Mouse (Mus musculus): ENCODE results near the gene Mepce. TPM values are rescaled to one million over a fixed set of nuclear protein-coding genes. Genes with fewer than 3 reads are reported as not detected.

Mepce gene
- polyA plus RNA-seq, 1 experiment: 42.9 TPM

DNA sequence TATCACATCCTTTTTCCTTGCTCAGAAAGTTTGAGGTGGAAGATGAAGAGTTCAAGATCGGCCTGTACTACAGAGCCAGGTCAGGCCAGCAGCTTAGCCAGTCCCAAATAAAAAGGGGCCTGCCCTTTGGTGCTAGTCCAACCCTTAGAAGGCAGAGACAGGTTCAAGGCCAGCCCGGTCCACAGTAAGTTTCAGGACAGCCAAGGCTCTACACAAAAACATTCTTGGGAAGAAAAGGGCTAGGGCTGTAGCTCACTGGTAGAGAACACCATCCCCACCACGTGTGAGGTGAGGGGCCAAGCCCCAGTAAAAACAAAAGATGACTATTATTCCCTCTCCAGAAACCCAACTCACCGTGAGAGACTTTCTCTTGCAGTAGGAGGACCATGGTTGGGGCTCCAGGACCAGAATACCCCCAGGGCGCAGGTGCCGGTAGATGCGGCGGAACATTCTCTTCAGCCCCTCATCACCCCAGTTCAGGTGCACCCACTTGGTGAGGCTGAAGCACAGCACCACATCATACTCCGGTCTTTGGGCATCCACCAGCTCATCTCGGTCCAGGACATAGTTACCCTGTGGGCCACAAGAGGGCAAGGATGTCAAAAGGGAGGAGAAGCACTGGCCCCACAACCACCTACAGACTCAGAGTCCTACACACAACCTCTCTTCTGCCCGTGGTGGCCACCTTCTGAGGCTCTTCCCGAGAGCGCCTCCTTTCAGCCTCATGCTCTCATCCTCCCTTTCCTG lies 4.5 kb downstream of the Mepce start:
- no peak for DNase-seq
- no peaks in the 10 kb centered on the region for H3K27me3 ChIP-seq (replicated peaks; ENCODE audit: control insufficient read depth, insufficient read depth, low read length)
- H3K36me3 ChIP-seq (ENCODE audit: control insufficient read depth, insufficient read depth, low read length): no peaks in the 10 kb centered on the region; the same call in 1 of the 2 replicates
- peaks cover 23% of the 10 kb centered on the region for H3K4me1 ChIP-seq (ENCODE audit: control insufficient read depth, insufficient read depth, low read length)
- H3K27ac ChIP-seq (ENCODE audit: insufficient read depth, low read depth, low read length): no peak overlapping the region
- WGBS: 64% methylated on average over 13 of the region's 13 CpGs
- TF ChIP-seq CTCF (conservative IDR thresholded peaks at IDR 0.05; ENCODE audit: insufficient read depth, insufficient read length, low read depth, low read length) (no peak), POLR2A (IDR thresholded peaks at IDR 0.05; ENCODE audit: low read depth, low read length) (no peak)
- H3K4me3 ChIP-seq (ENCODE audit: insufficient read depth, low read depth, low read length): no peak overlapping the region

- Histone ChIP-seq H3K36me3 (ENCODE audit: control insufficient read depth, insufficient read depth, low read length) (no peaks in the 10 kb centered on the region; the same call in 1 of the 2 replicates), H3K4me1 (ENCODE audit: control insufficient read depth, insufficient read depth, low read length) (peaks cover 23% of the 10 kb centered on the region), H3K4me3 (ENCODE audit: insufficient read depth, low read depth, low read length) (no peak overlapping the region), H3K27me3 (replicated peaks; ENCODE audit: control insufficient read depth, insufficient read depth, low read length) (no peaks in the 10 kb centered on the region), H3K27ac (ENCODE audit: insufficient read depth, low read depth, low read length) (no peak overlapping the region)
- WGBS: 82% methylated on average over 7 of the region's 7 CpGs
- TF ChIP-seq CTCF (conservative IDR thresholded peaks at IDR 0.05; ENCODE audit: insufficient read depth, insufficient read length, low read depth, low read length): no peak
- TF ChIP-seq POLR2A (IDR thresholded peaks at IDR 0.05; ENCODE audit: low read depth, low read length): no peak
- DNase-seq: no peak
These were observed 5.8 kb downstream of the Mepce start for GRCm38 (mm10) chr5:137781661-137782060.

GRCm38 (mm10) chr5:137779053-137779933 lies 8.2 kb downstream of the Mepce start:
- peak overlapping the region; percentile 69 for H3K27ac ChIP-seq (ENCODE audit: insufficient read depth, low read depth, low read length)
- under 1% methylated on average over 79 of the region's 83 CpGs for WGBS
- no peak for DNase-seq
- H3K36me3 ChIP-seq (ENCODE audit: control insufficient read depth, insufficient read depth, low read length): no peaks in the 10 kb centered on the region; the same call in 1 of the 2 replicates
- H3K4me1 ChIP-seq (ENCODE audit: control insufficient read depth, insufficient read depth, low read length): peaks cover 12% of the 10 kb centered on the region
- peak overlapping the region; percentile 95 for H3K4me3 ChIP-seq (ENCODE audit: insufficient read depth, low read depth, low read length)
- TF ChIP-seq CTCF (conservative IDR thresholded peaks at IDR 0.05; ENCODE audit: insufficient read depth, insufficient read length, low read depth, low read length) (no peak), POLR2A (IDR thresholded peaks at IDR 0.05; ENCODE audit: low read depth, low read length) (no peak)
- H3K27me3 ChIP-seq (replicated peaks; ENCODE audit: control insufficient read depth, insufficient read depth, low read length): no peaks in the 10 kb centered on the region

- H3K27ac ChIP-seq (ENCODE audit: insufficient read depth, low read depth, low read length): peak within 1 kb of the TSS; percentile 69
- WGBS: under 1% methylated on average over 28 of the region's 31 CpGs
- peak; percentile 98 for DNase-seq
- H3K4me3 ChIP-seq (ENCODE audit: insufficient read depth, low read depth, low read length): peak within 1 kb of the TSS; percentile 95
- peaks cover 7% of the 10 kb centered on the region; the same call in 1 of the 2 replicates for H3K4me1 ChIP-seq (ENCODE audit: control insufficient read depth, insufficient read depth, low read length)
- H3K27me3 ChIP-seq (replicated peaks; ENCODE audit: control insufficient read depth, insufficient read depth, low read length): no peaks in the 10 kb centered on the region
- H3K36me3 ChIP-seq (ENCODE audit: control insufficient read depth, insufficient read depth, low read length): no peaks in the 10 kb centered on the region; the same call in 1 of the 2 replicates
- TF ChIP-seq POLR2A (IDR thresholded peaks at IDR 0.05; ENCODE audit: low read depth, low read length): no peak
- TF ChIP-seq CTCF (conservative IDR thresholded peaks at IDR 0.05; ENCODE audit: insufficient read depth, insufficient read length, low read depth, low read length): no peak
These were observed 8.8 kb downstream of the Mepce start, which contains the start of gene Ppp1r35 for GRCm38 (mm10) chr5:137778635-137779034. Gene Ppp1r35 (plus strand): TSS chr5:137778849.

GRCm38 (mm10) chr5:137777267-137777845 lies 10.1 kb downstream of the Mepce start:
- Histone ChIP-seq H3K27me3 (replicated peaks; ENCODE audit: control insufficient read depth, insufficient read depth, low read length) (no peaks in the 10 kb centered on the region), H3K4me1 (ENCODE audit: control insufficient read depth, insufficient read depth, low read length) (peaks cover 7% of the 10 kb centered on the region; the same call in 1 of the 2 replicates), H3K36me3 (ENCODE audit: control insufficient read depth, insufficient read depth, low read length) (no peaks in the 10 kb centered on the region), H3K4me3 (ENCODE audit: insufficient read depth, low read depth, low read length) (no peak overlapping the region), H3K27ac (ENCODE audit: insufficient read depth, low read depth, low read length) (no peak overlapping the region)
- TF ChIP-seq CTCF (conservative IDR thresholded peaks at IDR 0.05; ENCODE audit: insufficient read depth, insufficient read length, low read depth, low read length) (no peak), POLR2A (IDR thresholded peaks at IDR 0.05; ENCODE audit: low read depth, low read length) (no peak)
- DNase-seq: no peak
- WGBS: 63% methylated on average over 7 of the region's 7 CpGs

DNA sequence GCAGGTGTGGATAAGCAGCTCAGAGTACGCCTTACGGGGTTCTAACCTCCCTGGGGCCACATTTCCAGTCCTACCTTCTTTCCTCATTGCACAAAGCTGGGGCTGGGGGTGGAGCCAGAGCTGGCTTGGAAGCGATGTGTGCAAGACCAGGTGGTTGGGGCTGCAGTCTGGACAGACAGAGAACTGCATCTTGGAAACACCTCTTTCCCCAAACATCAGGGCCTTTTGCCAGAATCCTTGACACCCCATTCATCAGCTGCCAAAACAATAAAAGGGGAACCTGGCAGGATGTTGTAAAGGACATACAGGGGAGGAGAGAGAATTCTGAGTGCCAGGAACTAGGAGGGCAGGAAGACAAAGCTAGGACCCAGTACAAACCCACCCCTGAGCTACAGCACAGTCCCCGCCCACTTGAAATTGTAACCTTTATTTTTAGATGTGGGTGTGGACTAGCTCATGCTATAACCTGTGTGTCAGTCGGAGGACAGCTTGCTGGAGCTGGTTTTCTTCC lies 11.0 kb downstream of the Mepce start:
- WGBS: 15% methylated on average over 5 of the region's 5 CpGs
- Histone ChIP-seq H3K27me3 (replicated peaks; ENCODE audit: control insufficient read depth, insufficient read depth, low read length) (no peaks in the 10 kb centered on the region), H3K36me3 (ENCODE audit: control insufficient read depth, insufficient read depth, low read length) (no peaks in the 10 kb centered on the region), H3K27ac (ENCODE audit: insufficient read depth, low read depth, low read length) (peak overlapping the region; percentile 6; the same call in 1 of the 2 replicates), H3K4me1 (ENCODE audit: control insufficient read depth, insufficient read depth, low read length) (peaks cover 7% of the 10 kb centered on the region; the same call in 1 of the 2 replicates), H3K4me3 (ENCODE audit: insufficient read depth, low read depth, low read length) (no peak overlapping the region)
- TF ChIP-seq CTCF (conservative IDR thresholded peaks at IDR 0.05; ENCODE audit: insufficient read depth, insufficient read length, low read depth, low read length) (no peak), POLR2A (IDR thresholded peaks at IDR 0.05; ENCODE audit: low read depth, low read length) (no peak)
- DNase-seq: peak; percentile 76
